Mouse (Mus musculus): ENCODE data around the gene Svep1. TPM values are rescaled to one million over a fixed set of nuclear protein-coding genes. Genes with fewer than 3 reads are reported as not detected.

Svep1 gene
- polyA plus RNA-seq, 1 experiment = 85.8 TPM

- H3K4me1 ChIP-seq (ENCODE audit: control insufficient read depth, insufficient read depth, low read length) = no peaks in the 10 kb centered on the region
- no peak for TF ChIP-seq CTCF (IDR thresholded peaks at IDR 0.05; ENCODE audit: borderline replicate concordance, insufficient read depth, low read length)
- no peak for TF ChIP-seq POLR2A (IDR thresholded peaks at IDR 0.05; ENCODE audit: low read depth, low read length)
Observed at GRCm38 (mm10) chr4:58037096-58037705, 169.5 kb downstream of the Svep1 start.

GRCm38 (mm10) chr4:58034663-58035062 lies 172.0 kb downstream of the Svep1 start:
- no peak overlapping the region for H3K4me3 ChIP-seq (ENCODE audit: insufficient read depth, low read length)
- TF ChIP-seq POLR2A (IDR thresholded peaks at IDR 0.05; ENCODE audit: low read depth, low read length) (no peak), CTCF (IDR thresholded peaks at IDR 0.05; ENCODE audit: borderline replicate concordance, insufficient read depth, low read length) (no peak)

More at GRCm38 (mm10) chr4:58037096-58037705, 169.5 kb downstream of the Svep1 start:
- no peak overlapping the region for H3K27ac ChIP-seq (ENCODE audit: insufficient read depth, low read length)
- no peak overlapping the region for H3K4me3 ChIP-seq (ENCODE audit: insufficient read depth, low read length)

GRCm38 (mm10) chr4:58032714-58033113 lies 173.9 kb downstream of the Svep1 start:
- no peak overlapping the region for H3K4me3 ChIP-seq (ENCODE audit: insufficient read depth, low read length)
- peak overlapping the region; percentile 29; the same call in 1 of the 2 replicates for H3K27ac ChIP-seq (ENCODE audit: insufficient read depth, low read length)
- TF ChIP-seq CTCF (IDR thresholded peaks at IDR 0.05; ENCODE audit: borderline replicate concordance, insufficient read depth, low read length) (no peak), POLR2A (IDR thresholded peaks at IDR 0.05; ENCODE audit: low read depth, low read length) (no peak)
- H3K4me1 ChIP-seq (ENCODE audit: control insufficient read depth, insufficient read depth, low read length) = peaks cover 4% of the 10 kb centered on the region

More at GRCm38 (mm10) chr4:58034663-58035062, 172.0 kb downstream of the Svep1 start:
- Histone ChIP-seq H3K27ac (ENCODE audit: insufficient read depth, low read length) (no peak overlapping the region), H3K4me1 (ENCODE audit: control insufficient read depth, insufficient read depth, low read length) (peaks cover 4% of the 10 kb centered on the region)

- no peak within 1 kb of the TSS for H3K27ac ChIP-seq (ENCODE audit: insufficient read depth, low read length)
- TF ChIP-seq POLR2A (IDR thresholded peaks at IDR 0.05; ENCODE audit: low read depth, low read length) (no peak), CTCF (IDR thresholded peaks at IDR 0.05; ENCODE audit: borderline replicate concordance, insufficient read depth, low read length) (no peak)
- H3K4me1 ChIP-seq (ENCODE audit: control insufficient read depth, insufficient read depth, low read length) = no peaks in the 10 kb centered on the region
- H3K4me3 ChIP-seq (ENCODE audit: insufficient read depth, low read length) = no peak within 1 kb of the TSS
Observed at GRCm38 (mm10) chr4:58009024-58009423, 197.6 kb downstream of the Svep1 start, which contains the start of gene Txndc8. Txndc8 (minus strand) TSS chr4:58009124.

- TF ChIP-seq POLR2A (IDR thresholded peaks at IDR 0.05; ENCODE audit: low read depth, low read length) = no peak
- no peak for TF ChIP-seq CTCF (IDR thresholded peaks at IDR 0.05; ENCODE audit: borderline replicate concordance, insufficient read depth, low read length)
- Histone ChIP-seq H3K4me3 (ENCODE audit: insufficient read depth, low read length) (no peak overlapping the region), H3K4me1 (ENCODE audit: control insufficient read depth, insufficient read depth, low read length) (no peaks in the 10 kb centered on the region), H3K27ac (ENCODE audit: insufficient read depth, low read length) (no peak overlapping the region)
Observed at GRCm38 (mm10) chr4:58003501-58003900, 203.2 kb downstream of the Svep1 start.

Other genes starting within 250 kb of the Svep1 start
- not detected in 2 replicates for gene Txndc8, start 197.7 kb downstream of the Svep1 start, polyA plus RNA-seq (2011; ENCODE audit: insufficient read length, low read depth, missing spikeins)
- 0.40 TPM in 1 of 2 replicates, not detected in the other for gene Musk, start 79.1 kb upstream of the Svep1 start, polyA plus RNA-seq (2011; ENCODE audit: insufficient read length, low read depth, missing spikeins)